Mouse (Mus musculus) olfactory bulb, adult 2 months (tissue): ENCODE measurements around the gene Apbb2.

Experiments used
- CTCF ChIP-seq: fragments of 200-500 bp; IDR thresholded peaks from 2 replicates; pipeline ENCODE4 v1.5.1; 2012; ENCODE audit warnings: low read depth, mild to moderate bottlenecking, low read length, moderate library complexity; ENCODE audit not compliant: insufficient read depth
- POLR2A ChIP-seq: fragments of 200-500 bp; IDR thresholded peaks from 2 replicates; pipeline ENCODE4 v1.6.1; 2012; ENCODE audit warnings: mild to moderate bottlenecking, low read depth, low read length, moderate library complexity; ENCODE audit not compliant: insufficient read depth

GRCm38 (mm10) chr5:66541385-66541784, 77.2 kb downstream of the Apbb2 start:
- no peak for TF ChIP-seq POLR2A
- no peak for TF ChIP-seq CTCF
